Mouse (Mus musculus): ENCODE data around the gene Lama1.
"Not testable (repeated sequence)": the region's sequence is repeated elsewhere in the genome, so short reads cannot be mapped to it uniquely, and the experiment has no call there.

Lama1 gene

GRCm38 (mm10) chr17:67837351-67838090 is 140.5 kb downstream of the Lama1 start:
- no peak for DNase-seq (ENCODE audit: extremely low read depth, low read depth)

- no peak for DNase-seq (ENCODE audit: extremely low read depth, low read depth)
These were observed 141.9 kb downstream of the Lama1 start for GRCm38 (mm10) chr17:67838948-67839347.

DNA sequence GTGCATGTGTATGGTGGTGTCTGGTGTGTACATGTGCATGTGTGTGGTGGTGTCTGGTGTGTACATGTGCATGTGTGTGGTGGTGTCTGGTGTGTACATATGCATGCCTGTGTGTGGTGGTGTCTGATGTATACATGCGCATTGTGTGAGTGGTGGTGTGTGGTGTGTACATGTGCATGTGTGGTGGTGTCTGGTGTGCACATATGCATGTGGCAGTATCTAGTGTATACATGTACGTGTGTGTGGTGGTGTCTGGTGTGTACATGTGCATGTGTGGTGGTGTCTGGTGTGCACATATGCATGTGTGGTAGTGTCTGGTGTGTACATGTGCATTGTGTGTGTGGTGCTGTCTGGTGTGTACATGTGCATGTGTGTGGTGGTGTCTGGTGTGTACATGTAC is 144.4 kb downstream of the Lama1 start:
- DNase-seq (ENCODE audit: extremely low read depth, low read depth) = not testable (repeated sequence)

DNA sequence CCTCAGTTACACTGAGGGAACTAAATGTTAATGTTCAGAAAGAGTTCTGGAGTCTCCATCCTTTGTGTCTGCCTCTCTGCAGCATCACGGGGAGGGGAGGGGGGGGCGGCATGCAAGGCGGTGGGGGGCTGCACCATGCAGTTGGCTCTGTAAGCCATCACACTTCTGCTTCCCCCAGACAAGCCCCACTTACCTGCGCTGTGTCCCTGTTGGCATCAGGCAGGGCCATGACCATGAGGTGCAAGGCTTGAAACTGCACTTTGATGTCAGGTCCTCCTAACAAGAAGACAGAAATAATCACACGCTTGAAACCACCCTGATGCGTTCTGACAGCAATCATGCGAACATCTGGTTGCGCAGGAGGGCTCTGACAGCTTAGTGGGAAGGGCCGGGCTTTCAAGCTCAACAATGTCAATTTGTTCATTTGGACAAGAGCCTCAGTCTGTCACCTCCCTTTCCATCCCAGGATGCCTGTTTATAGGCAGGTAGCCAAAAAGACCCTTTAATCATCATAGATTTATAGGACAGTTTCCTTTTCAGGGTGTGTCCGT is 164.1 kb downstream of the Lama1 start:
- DNase-seq (ENCODE audit: extremely low read depth, low read depth) = no peak

GRCm38 (mm10) chr17:67861744-67862535 is 164.9 kb downstream of the Lama1 start:
- no peak for DNase-seq (ENCODE audit: extremely low read depth, low read depth)

- no peak for DNase-seq (ENCODE audit: extremely low read depth, low read depth)
These were observed 167.3 kb downstream of the Lama1 start for GRCm38 (mm10) chr17:67864363-67864762.

- DNase-seq (ENCODE audit: extremely low read depth, low read depth) = no peak
These were observed 167.9 kb downstream of the Lama1 start for GRCm38 (mm10) chr17:67864912-67865311.

- no peak for DNase-seq (ENCODE audit: extremely low read depth, low read depth)
These were observed 169.0 kb downstream of the Lama1 start for GRCm38 (mm10) chr17:67866026-67866425.

GRCm38 (mm10) chr17:67866541-67867241 is 169.6 kb downstream of the Lama1 start:
- DNase-seq (ENCODE audit: extremely low read depth, low read depth) = no peak

- DNase-seq (ENCODE audit: extremely low read depth, low read depth) = no peak
These were observed 172.9 kb downstream of the Lama1 start for GRCm38 (mm10) chr17:67869731-67870601.
